Mouse (Mus musculus) gastrocnemius, adult 18-20 months (tissue): ENCODE results near the gene AI987944. TPM values are rescaled to one million over a fixed set of nuclear protein-coding genes. Genes with fewer than 3 reads are reported as not detected.

Source experiments
- DNase-seq: peaks from one replicate; pipeline ENCODE4 v3.0.0; 2021; ENCODE audit warnings: low spot score
- long read RNA-seq, 2 experiments: library from polyadenylated mRNA; stranded (forward); transcript quantifications; one replicate each; pipeline ENCODE4 v2.0.0; 2021
- total RNA-seq, 2 experiments: library from RNA; stranded (reverse); gene quantifications; 2 replicates each; pipeline ENCODE4 v1.2.3; 2021

AI987944 gene
- 10 to 100 TPM; 12.0 to 12.3 TPM for total RNA-seq
- long read RNA-seq, experiment 1, transcript AI987944-202 (5 exons, 2,071 nt), result major isoform, 19 of 21 reads
- long read RNA-seq, experiment 1, partial matches to known transcripts, result 0 of 21 reads
- long read RNA-seq, experiment 1, other reads (novel, unspliced or antisense), result 1 of 21 reads
- long read RNA-seq, experiment 2, transcript AI987944-202 (5 exons, 2,071 nt), result major isoform, 13 of 16 reads
- long read RNA-seq, experiment 2, partial matches to known transcripts, result 0 of 16 reads
- long read RNA-seq, experiment 2, other reads (novel, unspliced or antisense), result 3 of 16 reads

DNA sequence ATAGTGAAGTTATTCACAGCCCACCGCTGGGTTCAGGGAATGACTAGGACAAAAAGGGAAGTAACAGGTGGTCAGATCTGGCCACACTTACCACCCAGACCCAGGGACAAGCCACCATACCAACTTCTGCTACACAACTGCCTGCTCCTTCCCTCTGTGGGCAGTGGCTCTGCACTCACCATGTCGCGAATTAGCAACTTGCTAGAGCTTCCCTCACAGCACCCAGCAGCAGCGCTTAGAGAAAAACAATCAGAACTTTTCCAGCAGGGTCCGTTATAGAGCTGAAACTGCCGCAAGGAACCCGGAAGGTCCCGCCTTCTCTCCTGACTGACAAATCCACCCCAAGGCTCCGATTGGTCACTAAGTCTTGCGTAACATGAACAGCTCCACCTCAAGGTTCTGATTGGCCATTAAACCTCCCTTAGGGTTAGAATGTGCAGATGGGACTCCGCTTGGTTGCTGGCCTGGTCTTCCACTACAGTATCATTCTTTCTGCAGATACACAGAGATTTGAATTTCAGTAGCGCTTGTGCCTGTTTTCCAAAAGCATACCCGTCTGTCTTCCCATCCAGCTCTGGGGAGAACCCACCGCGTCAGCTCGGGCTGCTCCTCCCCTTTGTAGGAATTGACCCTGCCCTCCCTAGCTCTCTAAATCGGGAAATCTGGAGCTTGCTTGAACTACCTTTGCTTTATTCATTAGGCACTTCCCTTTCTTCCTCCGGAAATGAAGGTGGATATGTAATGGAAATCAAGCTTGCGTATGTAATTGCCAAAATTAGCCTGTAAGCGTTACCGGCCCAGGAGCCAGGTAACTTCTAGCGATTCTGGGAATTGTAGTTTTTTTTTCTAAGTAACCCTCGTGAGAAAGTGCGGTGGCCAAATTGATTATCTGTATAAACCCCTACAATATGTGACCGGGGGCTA, at the start of gene AI987944:
Gene AI987944 (minus strand): TSS at position 332 of the 924 bp plus-strand sequence.
- DNase-seq, result peak; percentile 86

DNA sequence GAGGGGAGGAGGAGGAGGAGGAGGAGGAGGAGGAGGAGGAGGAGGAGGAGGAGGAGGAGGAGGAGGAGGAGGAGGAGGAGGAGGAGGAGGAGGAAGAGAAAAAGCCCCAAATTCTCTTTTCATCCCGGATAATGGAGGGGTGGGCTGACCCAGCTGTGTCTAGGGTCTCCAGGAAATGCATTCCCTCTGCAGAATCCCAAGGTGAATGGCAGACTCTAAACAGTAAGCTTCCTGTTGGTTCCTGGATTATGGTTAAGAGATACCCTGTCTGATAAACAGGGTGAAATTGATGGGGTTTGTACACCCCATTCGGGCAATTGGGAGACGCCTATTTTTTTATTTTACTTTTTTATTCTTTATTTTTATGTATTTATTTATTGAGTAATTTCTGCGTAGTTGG, 951 bp upstream of the AI987944 start:
- no peak for DNase-seq

Other genes starting within 250 kb of the AI987944 start
- gene Gm5592, start 239.5 kb downstream of the AI987944 start, total RNA-seq, result not detected
- under 1 TPM; 0.26 to 0.32 TPM for gene Vmn2r57, start 55.3 kb upstream of the AI987944 start, total RNA-seq
- under 1 TPM in 1 of 2 experiments, not detected in 1; 0.14 TPM for gene Gm20449, start 106.0 kb upstream of the AI987944 start, total RNA-seq
- gene AW146154, start 106.5 kb upstream of the AI987944 start, total RNA-seq, result 1 to 10 TPM; 3.2 to 3.9 TPM
- not detected for gene Gm6871, start 180.3 kb upstream of the AI987944 start, total RNA-seq
- 10 to 100 TPM; 10.1 to 13.9 TPM for gene 2610021A01Rik, start 205.9 kb upstream of the AI987944 start, total RNA-seq
- 10 to 100 TPM in 1 of 2 experiments, 1 to 10 TPM in 1; 9.1 to 10.8 TPM for gene Zfp788, start 239.8 kb upstream of the AI987944 start, total RNA-seq